ENCODE assay signal across 26 mouse cellular contexts in genomic region chr3:21819030-21819429, GRCm38 (mm10).
DNase-seq lines count a peak whose midpoint lies in the region; ATAC-seq and TF ChIP-seq lines count a peak whose summit lies in the region.
"Had no signal": no experiment of that assay in that cellular context is flagged by ENCODE, and none has a peak within 500 bp of the region (broad histone marks: within the 10 kb centered on the region; RNA-seq: fewer than 3 reads in every experiment).

No protein-coding gene starts in this region.

- H3K9me3 ChIP-seq in embryonic facial prominence, embryonic 11.5 days (replicated peaks; ENCODE audit: control insufficient read depth, low read length) = no peaks in the 10 kb centered on the region
- no peaks in the 10 kb centered on the region for H3K9me3 ChIP-seq in embryonic facial prominence, embryonic 10.5 days
- no peaks in the 10 kb centered on the region for H3K9me3 ChIP-seq in embryonic facial prominence, embryonic 15.5 days (replicated peaks)
- no peaks in the 10 kb centered on the region for H3K9me3 ChIP-seq in limb, embryonic 15.5 days
- no peaks in the 10 kb centered on the region for H3K9me3 ChIP-seq in intestine, postnatal 0 days (ENCODE audit: control insufficient read depth)
- H3K9me3 ChIP-seq: forebrain, embryonic 12.5 days; forebrain, embryonic 15.5 days; G1E; heart, embryonic 12.5 days; heart, embryonic 15.5 days; hindbrain, embryonic 12.5 days; hindbrain, embryonic 15.5 days had no signal

- no peak overlapping the region for H3K27ac ChIP-seq in embryonic facial prominence, embryonic 11.5 days (replicated peaks; ENCODE audit: low read depth, low read length)
- no peak overlapping the region for H3K27ac ChIP-seq in embryonic facial prominence, embryonic 10.5 days (replicated peaks)
- no peak overlapping the region for H3K27ac ChIP-seq in embryonic facial prominence, embryonic 15.5 days (replicated peaks)
- H3K27ac ChIP-seq in limb, embryonic 15.5 days = no peak overlapping the region
- H3K27ac ChIP-seq in intestine, postnatal 0 days (ENCODE audit: low read depth, low read length) = no peak overlapping the region
- H3K27ac ChIP-seq: forebrain, embryonic 12.5 days; forebrain, embryonic 15.5 days; hindbrain, embryonic 12.5 days; hindbrain, embryonic 15.5 days had no signal

- DNase-seq in embryonic facial prominence, embryonic 11.5 days (ENCODE audit: low spot score) = peak; percentile 21
- DNase-seq in embryonic facial prominence, embryonic 10.5 days (ENCODE audit: low spot score) = no peak
- no peak for DNase-seq in Muller cell, postnatal 12 days (ENCODE audit: inconsistent ontology term)
- DNase-seq in urinary bladder, postnatal 36 days (ENCODE audit: low spot score in 2 of 2) = no peak
- DNase-seq: adrenal gland, adult 8-10 months; adrenal gland, postnatal 25 days; cerebellum, adult 11-12 months; cerebellum, adult 8-10 months; cerebellum, postnatal 10 days; gastrocnemius, postnatal 25 days; heart, adult 18-20 months; heart, postnatal 14 days had no signal

- H3K79me2 ChIP-seq in C2C12 (ENCODE audit: control insufficient read depth, insufficient read depth) = no peaks in the 10 kb centered on the region

- H3K4me2 ChIP-seq in embryonic facial prominence, embryonic 11.5 days (ENCODE audit: low read depth, low read length) = no peak overlapping the region
- no peak overlapping the region for H3K4me2 ChIP-seq in embryonic facial prominence, embryonic 15.5 days (replicated peaks)
- no peak overlapping the region for H3K4me2 ChIP-seq in limb, embryonic 15.5 days
- H3K4me2 ChIP-seq in intestine, postnatal 0 days (replicated peaks; ENCODE audit: low read depth) = no peak overlapping the region
- H3K4me2 ChIP-seq: forebrain, embryonic 12.5 days; forebrain, embryonic 15.5 days; heart, embryonic 12.5 days; heart, embryonic 15.5 days; hindbrain, embryonic 12.5 days; hindbrain, embryonic 15.5 days had no signal

- H3ac ChIP-seq in C2C12 (ENCODE audit: control insufficient read depth, insufficient read length, low read depth) = no peak overlapping the region

- no peaks in the 10 kb centered on the region for H3K36me3 ChIP-seq in embryonic facial prominence, embryonic 11.5 days (replicated peaks; ENCODE audit: control insufficient read depth, insufficient read depth, low read depth, low read length)
- no peaks in the 10 kb centered on the region for H3K36me3 ChIP-seq in embryonic facial prominence, embryonic 10.5 days (replicated peaks)
- no peaks in the 10 kb centered on the region for H3K36me3 ChIP-seq in C2C12 (ENCODE audit: control insufficient read depth, insufficient read depth)
- no peaks in the 10 kb centered on the region for H3K36me3 ChIP-seq in embryonic facial prominence, embryonic 15.5 days
- no peaks in the 10 kb centered on the region for H3K36me3 ChIP-seq in limb, embryonic 15.5 days
- no peaks in the 10 kb centered on the region for H3K36me3 ChIP-seq in intestine, postnatal 0 days (ENCODE audit: control insufficient read depth, insufficient read depth)
- H3K36me3 ChIP-seq: forebrain, embryonic 12.5 days; forebrain, embryonic 15.5 days; G1E; heart, embryonic 12.5 days; heart, embryonic 15.5 days; hindbrain, embryonic 12.5 days; hindbrain, embryonic 15.5 days had no signal

- no peak for ATAC-seq in embryonic facial prominence, embryonic 11.5 days (replicated peaks; ENCODE audit: insufficient number of reproducible peaks, low FRiP score, low TSS enrichment, low read depth)
- ATAC-seq in embryonic facial prominence, embryonic 15.5 days (ENCODE audit: insufficient number of reproducible peaks, low FRiP score, low TSS enrichment, low read depth) = peak; percentile 12; the same call in 1 of the 2 replicates
- ATAC-seq in limb, embryonic 15.5 days (ENCODE audit: insufficient number of reproducible peaks, low FRiP score, low TSS enrichment, low read depth) = peak; percentile 35; the same call in 1 of the 2 replicates
- no peak for ATAC-seq in intestine, postnatal 0 days
- ATAC-seq: activated CD4-positive, CD25-positive, alpha-beta regulatory T cell, adult 4 months; forebrain, embryonic 15.5 days had no signal

- H3K9ac ChIP-seq in embryonic facial prominence, embryonic 11.5 days (replicated peaks; ENCODE audit: low read length) = no peak overlapping the region
- no peak overlapping the region for H3K9ac ChIP-seq in embryonic facial prominence, embryonic 15.5 days
- H3K9ac ChIP-seq in limb, embryonic 15.5 days = no peak overlapping the region
- H3K9ac ChIP-seq in intestine, postnatal 0 days (ENCODE audit: low read depth, low read length) = no peak overlapping the region
- H3K9ac ChIP-seq: forebrain, embryonic 12.5 days; forebrain, embryonic 15.5 days; heart, embryonic 12.5 days; heart, embryonic 15.5 days; hindbrain, embryonic 12.5 days; hindbrain, embryonic 15.5 days had no signal

- H3K27me3 ChIP-seq in embryonic facial prominence, embryonic 11.5 days (ENCODE audit: control insufficient read depth, insufficient read depth, low read length) = no peaks in the 10 kb centered on the region
- no peaks in the 10 kb centered on the region for H3K27me3 ChIP-seq in embryonic facial prominence, embryonic 10.5 days (replicated peaks; ENCODE audit: low read depth, poor library complexity, severe bottlenecking)
- no peaks in the 10 kb centered on the region for H3K27me3 ChIP-seq in C2C12 (ENCODE audit: control insufficient read depth, insufficient read depth, insufficient read length)
- no peaks in the 10 kb centered on the region for H3K27me3 ChIP-seq in embryonic facial prominence, embryonic 15.5 days
- H3K27me3 ChIP-seq in limb, embryonic 15.5 days = no peaks in the 10 kb centered on the region
- H3K27me3 ChIP-seq in intestine, postnatal 0 days (replicated peaks; ENCODE audit: control insufficient read depth, insufficient read depth, low read length) = no peaks in the 10 kb centered on the region
- H3K27me3 ChIP-seq: CH12.LX; forebrain, embryonic 12.5 days; forebrain, embryonic 15.5 days; heart, embryonic 12.5 days; heart, embryonic 15.5 days; hindbrain, embryonic 12.5 days; hindbrain, embryonic 15.5 days had no signal

- 44% methylated on average over 4 of the region's 4 CpGs for WGBS in embryonic facial prominence, embryonic 11.5 days
- 46% methylated on average over 4 of the region's 4 CpGs for WGBS in embryonic facial prominence, embryonic 10.5 days
- WGBS in embryonic facial prominence, embryonic 15.5 days = 46% methylated on average over 4 of the region's 4 CpGs
- WGBS in limb, embryonic 15.5 days = 59% methylated on average over 4 of the region's 4 CpGs
- WGBS in intestine, postnatal 0 days = 82% methylated on average over 4 of the region's 4 CpGs

- no peaks in the 10 kb centered on the region for H3K4me1 ChIP-seq in embryonic facial prominence, embryonic 11.5 days (ENCODE audit: control insufficient read depth, insufficient read depth, low read length)
- H3K4me1 ChIP-seq in embryonic facial prominence, embryonic 10.5 days = peaks cover 8% of the 10 kb centered on the region
- H3K4me1 ChIP-seq in embryonic facial prominence, embryonic 15.5 days = peaks cover 15% of the 10 kb centered on the region; the same call in 1 of the 2 replicates
- H3K4me1 ChIP-seq in limb, embryonic 15.5 days = peaks cover 5% of the 10 kb centered on the region; the same call in 1 of the 2 replicates
- no peaks in the 10 kb centered on the region for H3K4me1 ChIP-seq in intestine, postnatal 0 days (replicated peaks; ENCODE audit: control insufficient read depth, insufficient read depth, low read length)

- H3K79me3 ChIP-seq in C2C12 (ENCODE audit: low read depth) = no peaks in the 10 kb centered on the region

- H3K4me3 ChIP-seq in embryonic facial prominence, embryonic 11.5 days (ENCODE audit: low read depth, low read length) = no peak overlapping the region
- H3K4me3 ChIP-seq in embryonic facial prominence, embryonic 10.5 days = no peak overlapping the region
- no peak overlapping the region for H3K4me3 ChIP-seq in C2C12 (ENCODE audit: insufficient read depth, poor library complexity, severe bottlenecking)
- no peak overlapping the region for H3K4me3 ChIP-seq in embryonic facial prominence, embryonic 15.5 days (replicated peaks)
- H3K4me3 ChIP-seq in limb, embryonic 15.5 days = no peak overlapping the region
- no peak overlapping the region for H3K4me3 ChIP-seq in intestine, postnatal 0 days (ENCODE audit: low read depth, low read length)
- H3K4me3 ChIP-seq: erythroblast, embryonic 14.5 days; forebrain, embryonic 12.5 days; forebrain, embryonic 15.5 days; heart, embryonic 12.5 days; heart, embryonic 15.5 days; hindbrain, embryonic 12.5 days; hindbrain, embryonic 15.5 days had no signal

- TF ChIP-seq CTCF in C2C12 (IDR thresholded peaks at IDR 0.05; ENCODE audit: control insufficient read depth, insufficient read depth, insufficient read length) = no peak
- TF ChIP-seq CTCF in intestine, postnatal 0 days (IDR thresholded peaks at IDR 0.05; ENCODE audit: low read depth) = no peak

TF ChIP-seq in C2C12, 6 proteins besides CTCF, POLR2A, EP300 and RAD21:
- peak; percentile 52 for TF ChIP-seq MYOD1 (IDR thresholded peaks at IDR 0.05; ENCODE audit: control insufficient read depth, insufficient read length, low read depth)
- no peak for TF ChIP-seq FOSL1 (IDR thresholded peaks at IDR 0.05; ENCODE audit: insufficient read depth, low read length, poor library complexity, severe bottlenecking)
TF ChIP-seq in C2C12: peak in this region for 1.

Comparison
In these comparisons a context has a peak if more than half of its experiments do, and no peak if none do; other contexts are left out.
1. ATAC-seq: peak in embryonic facial prominence, embryonic 15.5 days (single experiment) and limb, embryonic 15.5 days (single experiment); none in embryonic facial prominence, embryonic 11.5 days (single experiment) and intestine, postnatal 0 days (single experiment).